Mouse (Mus musculus) forebrain, embryonic 12.5 days (tissue): Measurements from ENCODE around the gene Cherp. TPM values are rescaled to one million over a fixed set of nuclear protein-coding genes. Genes with fewer than 3 reads are reported as not detected.

ENCODE experiments used
- ATAC-seq: fragments of 200-750 bp; cut with Nextera tagmentation; 2 replicates; pipeline ENCODE4 v1.8.0; 2017; ENCODE audit warnings: moderate TSS enrichment; ENCODE audit not compliant: low FRiP score
- H3K27ac ChIP-seq: fragments of 300-500 bp; sonication (generic); 2 replicates; pipeline ENCODE4 v1.5.1; 2016; ENCODE audit warnings: mild to moderate bottlenecking
- H3K27me3 ChIP-seq: fragments of 300-500 bp; sonication (generic); 2 replicates; pipeline ENCODE4 v1.6.1; 2016; ENCODE audit warnings: mild to moderate bottlenecking
- H3K36me3 ChIP-seq: fragments of 300-500 bp; sonication (generic); replicated peaks from 2 replicates; pipeline ENCODE4 v1.6.1; 2016; ENCODE audit warnings: mild to moderate bottlenecking
- H3K4me1 ChIP-seq: fragments of 300-500 bp; sonication (generic); 2 replicates; pipeline ENCODE4 v1.6.1; 2016
- H3K4me2 ChIP-seq: fragments of 300-500 bp; sonication (generic); 2 replicates; pipeline ENCODE4 v1.6.1; 2016; ENCODE audit warnings: mild to moderate bottlenecking, moderate library complexity
- H3K4me3 ChIP-seq: fragments of 300-500 bp; sonication (generic); replicated peaks from 2 replicates; pipeline ENCODE4 v1.5.1; 2016; ENCODE audit warnings: mild to moderate bottlenecking
- H3K9ac ChIP-seq: fragments of 300-500 bp; sonication (generic); 2 replicates; pipeline ENCODE4 v1.6.1; 2016; ENCODE audit warnings: mild to moderate bottlenecking
- H3K9me3 ChIP-seq: fragments of 300-500 bp; sonication (generic); 2 replicates; pipeline ENCODE4 v1.6.1; 2016
- WGBS: fragments of 180-500 bp; shearing (Covaris S2); methylation state at CpG from one replicate; pipeline ENCODE4 v1.1.7; 2016; 5-methylcytosine and 5-hydroxymethylcytosine counted together
- polyA plus RNA-seq: library from polyadenylated mRNA; unstranded; fragments of >200 nt; fragmentation: Nextera tagmentation; extraction: Ambion mirVana; gene quantifications from 2 replicates; pipeline ENCODE4 v1.2.1, GENCODE M21; 2016

The Cherp gene
- polyA plus RNA-seq, 1 experiment from 2014 or later, result 77.3 TPM

- no peaks in the 10 kb centered on the region for H3K9me3 ChIP-seq
- 92% methylated on average over 19 of the region's 19 CpGs for WGBS
- H3K4me3 ChIP-seq, result no peak overlapping the region
- H3K4me1 ChIP-seq, result peaks cover 24% of the 10 kb centered on the region
- peaks cover 32% of the 10 kb centered on the region for H3K36me3 ChIP-seq
- H3K27me3 ChIP-seq, result no peaks in the 10 kb centered on the region
- no peak for ATAC-seq
- no peak overlapping the region for H3K27ac ChIP-seq
- no peak overlapping the region for H3K9ac ChIP-seq
- H3K4me2 ChIP-seq, result no peak overlapping the region
These were observed 21.2 kb upstream of the Cherp start for GRCm38 (mm10) chr8:72496217-72496616.

GRCm38 (mm10) chr8:72495411-72496111 lies 20.5 kb upstream of the Cherp start:
- Histone ChIP-seq H3K4me3 (no peak overlapping the region), H3K27ac (no peak overlapping the region), H3K27me3 (no peaks in the 10 kb centered on the region), H3K9me3 (no peaks in the 10 kb centered on the region), H3K4me1 (peaks cover 30% of the 10 kb centered on the region), H3K9ac (no peak overlapping the region), H3K4me2 (no peak overlapping the region), H3K36me3 (peaks cover 32% of the 10 kb centered on the region)
- no peak for ATAC-seq
- WGBS, result 88% methylated on average over 23 of the region's 23 CpGs

- peaks cover 32% of the 10 kb centered on the region for H3K4me1 ChIP-seq
These were observed 18.4 kb upstream of the Cherp start for GRCm38 (mm10) chr8:72493381-72493780.

GRCm38 (mm10) chr8:72492622-72493081 lies 17.6 kb upstream of the Cherp start:
- Histone ChIP-seq H3K4me3 (peak overlapping the region; percentile 92), H3K36me3 (peaks cover 46% of the 10 kb centered on the region), H3K9ac (peak overlapping the region; percentile 85), H3K27me3 (no peaks in the 10 kb centered on the region), H3K9me3 (no peaks in the 10 kb centered on the region), H3K4me2 (peak overlapping the region; percentile 89), H3K4me1 (peaks cover 32% of the 10 kb centered on the region), H3K27ac (peak overlapping the region; percentile 42)
- under 1% methylated on average over 52 of the region's 56 CpGs for WGBS
- peak; percentile 97 for ATAC-seq

More at GRCm38 (mm10) chr8:72493381-72493780, 18.4 kb upstream of the Cherp start:
- Histone ChIP-seq H3K9me3 (no peaks in the 10 kb centered on the region), H3K4me2 (peak overlapping the region; percentile 80), H3K36me3 (peaks cover 40% of the 10 kb centered on the region), H3K4me3 (peak overlapping the region; percentile 92), H3K9ac (peak overlapping the region; percentile 68), H3K27me3 (no peaks in the 10 kb centered on the region), H3K27ac (0 out of 2 replicates have a peak overlapping the region, but pooled peaks have one; percentile 42)
- 13% methylated on average over 8 of the region's 8 CpGs for WGBS
- ATAC-seq, result no peak

GRCm38 (mm10) chr8:72491680-72492621 lies 16.9 kb upstream of the Cherp start, which contains the start of gene Slc35e1:
TSS of gene Slc35e1 (minus strand) at chr8:72492614.
- H3K9ac ChIP-seq, result peak within 1 kb of the TSS; percentile 85
- peak; percentile 67 for ATAC-seq
- WGBS, result under 1% methylated on average over 79 of the region's 98 CpGs
- H3K27me3 ChIP-seq, result no peaks in the 10 kb centered on the region
- no peaks in the 10 kb centered on the region for H3K9me3 ChIP-seq
- peak within 1 kb of the TSS; percentile 92 for H3K4me3 ChIP-seq
- peak within 1 kb of the TSS; percentile 68 for H3K27ac ChIP-seq
- H3K4me1 ChIP-seq, result peaks cover 32% of the 10 kb centered on the region
- peaks cover 49% of the 10 kb centered on the region for H3K36me3 ChIP-seq
- peak within 1 kb of the TSS; percentile 89 for H3K4me2 ChIP-seq

GRCm38 (mm10) chr8:72491017-72491416 lies 16.0 kb upstream of the Cherp start:
- Histone ChIP-seq H3K9me3 (no peaks in the 10 kb centered on the region), H3K4me1 (peaks cover 32% of the 10 kb centered on the region), H3K9ac (peak overlapping the region; percentile 85; the same call in 1 of the 2 replicates), H3K36me3 (peaks cover 46% of the 10 kb centered on the region), H3K27ac (no peak overlapping the region), H3K4me2 (peak overlapping the region; percentile 89), H3K4me3 (no peak overlapping the region), H3K27me3 (no peaks in the 10 kb centered on the region)
- ATAC-seq, result no peak
- 87% methylated on average over 2 of the region's 2 CpGs for WGBS

- peaks cover 15% of the 10 kb centered on the region for H3K4me1 ChIP-seq
- no peak overlapping the region for H3K4me2 ChIP-seq
- ATAC-seq, result no peak
- no peak overlapping the region for H3K9ac ChIP-seq
- H3K36me3 ChIP-seq, result peaks cover 60% of the 10 kb centered on the region
- no peak overlapping the region for H3K4me3 ChIP-seq
- no peaks in the 10 kb centered on the region for H3K9me3 ChIP-seq
- no peaks in the 10 kb centered on the region for H3K27me3 ChIP-seq
- no peak overlapping the region for H3K27ac ChIP-seq
These were observed 12.0 kb upstream of the Cherp start for GRCm38 (mm10) chr8:72487014-72487413.

- Histone ChIP-seq H3K4me1 (peaks cover 3% of the 10 kb centered on the region; the same call in 1 of the 2 replicates), H3K9me3 (no peaks in the 10 kb centered on the region), H3K27ac (no peak overlapping the region), H3K4me3 (no peak overlapping the region), H3K27me3 (no peaks in the 10 kb centered on the region), H3K9ac (no peak overlapping the region), H3K36me3 (peaks cover 69% of the 10 kb centered on the region), H3K4me2 (no peak overlapping the region)
- ATAC-seq, result no peak
- whole genome bisulfite sequencing, result 82% methylated on average over 6 of the region's 6 CpGs
These were observed 10.6 kb upstream of the Cherp start for GRCm38 (mm10) chr8:72485456-72486199.

- Histone ChIP-seq H3K4me3 (no peak overlapping the region), H3K9me3 (no peaks in the 10 kb centered on the region), H3K36me3 (peaks cover 75% of the 10 kb centered on the region), H3K27me3 (no peaks in the 10 kb centered on the region), H3K9ac (no peak overlapping the region), H3K27ac (no peak overlapping the region), H3K4me1 (peaks cover 14% of the 10 kb centered on the region), H3K4me2 (no peak overlapping the region)
- WGBS, result 97% methylated on average over 7 of the region's 7 CpGs
- no peak for ATAC-seq
These were observed 4.3 kb downstream of the Cherp start for GRCm38 (mm10) chr8:72470684-72471083.

GRCm38 (mm10) chr8:72469984-72470383 lies 5.0 kb downstream of the Cherp start:
- 96% methylated on average over 8 of the region's 8 CpGs for WGBS
- Histone ChIP-seq H3K27ac (no peak overlapping the region), H3K4me1 (peaks cover 12% of the 10 kb centered on the region), H3K4me3 (no peak overlapping the region), H3K9ac (no peak overlapping the region), H3K36me3 (peaks cover 82% of the 10 kb centered on the region), H3K9me3 (no peaks in the 10 kb centered on the region), H3K27me3 (no peaks in the 10 kb centered on the region), H3K4me2 (no peak overlapping the region)
- no peak for ATAC-seq

GRCm38 (mm10) chr8:72469243-72469642 lies 5.8 kb downstream of the Cherp start:
- Histone ChIP-seq H3K36me3 (peaks cover 89% of the 10 kb centered on the region), H3K27ac (no peak overlapping the region), H3K4me1 (peaks cover 10% of the 10 kb centered on the region), H3K4me3 (no peak overlapping the region), H3K9me3 (no peaks in the 10 kb centered on the region), H3K27me3 (no peaks in the 10 kb centered on the region), H3K4me2 (no peak overlapping the region), H3K9ac (no peak overlapping the region)
- WGBS, result 93% methylated on average over 2 of the region's 2 CpGs
- ATAC-seq, result no peak

GRCm38 (mm10) chr8:72464211-72464610 lies 10.8 kb downstream of the Cherp start:
- Histone ChIP-seq H3K4me2 (no peak overlapping the region), H3K4me1 (no peaks in the 10 kb centered on the region), H3K36me3 (peaks cover 100% of the 10 kb centered on the region), H3K9ac (no peak overlapping the region), H3K27ac (no peak overlapping the region), H3K4me3 (no peak overlapping the region), H3K9me3 (no peaks in the 10 kb centered on the region), H3K27me3 (no peaks in the 10 kb centered on the region)
- WGBS, result 96% methylated on average over 10 of the region's 10 CpGs
- no peak for ATAC-seq
